Mouse (Mus musculus): Measurements from ENCODE around the gene Zfp536.

Zfp536 gene

GRCm38 (mm10) chr7:37477309-37477708 is 296.1 kb downstream of the Zfp536 start:
- no peak for DNase-seq (ENCODE audit: extremely low read depth, insufficient read length, low spot score)

GRCm38 (mm10) chr7:37475485-37475884 is 298.0 kb downstream of the Zfp536 start:
- DNase-seq (ENCODE audit: extremely low read depth, insufficient read length, low spot score), result no peak

- DNase-seq (ENCODE audit: extremely low read depth, insufficient read length, low spot score), result no peak
Observed at GRCm38 (mm10) chr7:37474284-37474683, 299.2 kb downstream of the Zfp536 start.

- no peak for DNase-seq (ENCODE audit: extremely low read depth, insufficient read length, low spot score)
Observed at GRCm38 (mm10) chr7:37473311-37474084, 299.9 kb downstream of the Zfp536 start.

- DNase-seq (ENCODE audit: extremely low read depth, insufficient read length, low spot score), result no peak
Observed at GRCm38 (mm10) chr7:37471726-37472125, 301.7 kb downstream of the Zfp536 start.

- DNase-seq (ENCODE audit: extremely low read depth, insufficient read length, low spot score), result no peak
Observed at GRCm38 (mm10) chr7:37466477-37467243, 306.8 kb downstream of the Zfp536 start.

GRCm38 (mm10) chr7:37464186-37464721 is 309.2 kb downstream of the Zfp536 start:
- no peak for DNase-seq (ENCODE audit: extremely low read depth, insufficient read length, low spot score)

- no peak for DNase-seq (ENCODE audit: extremely low read depth, insufficient read length, low spot score)
Observed at GRCm38 (mm10) chr7:37447523-37447922, 325.9 kb downstream of the Zfp536 start.

- no peak for DNase-seq (ENCODE audit: extremely low read depth, insufficient read length, low spot score)
Observed at GRCm38 (mm10) chr7:37439912-37440311, 333.5 kb downstream of the Zfp536 start.

- DNase-seq (ENCODE audit: extremely low read depth, insufficient read length, low spot score), result no peak
Observed at GRCm38 (mm10) chr7:37439117-37439844, 334.2 kb downstream of the Zfp536 start.

GRCm38 (mm10) chr7:37437887-37438286 is 335.6 kb downstream of the Zfp536 start:
- no peak for DNase-seq (ENCODE audit: extremely low read depth, insufficient read length, low spot score)

- DNase-seq (ENCODE audit: extremely low read depth, insufficient read length, low spot score), result no peak
Observed at GRCm38 (mm10) chr7:37433156-37433555, 340.3 kb downstream of the Zfp536 start.

GRCm38 (mm10) chr7:37431471-37431870 is 342.0 kb downstream of the Zfp536 start:
- no peak for DNase-seq (ENCODE audit: extremely low read depth, insufficient read length, low spot score)

- no peak for DNase-seq (ENCODE audit: extremely low read depth, insufficient read length, low spot score)
Observed at GRCm38 (mm10) chr7:37426061-37426460, 347.4 kb downstream of the Zfp536 start.

- no peak for DNase-seq (ENCODE audit: extremely low read depth, insufficient read length, low spot score)
Observed at GRCm38 (mm10) chr7:37422966-37423365, 350.5 kb downstream of the Zfp536 start.

All from 3134 (cell line).